Mouse (Mus musculus) kidney, embryonic 16.5 days (tissue): ENCODE measurements at regions not wholly inside any gene's neighbourhood (a gene's known extent, or its start where the extent isn't known, plus 50 kb on each side); places are given as distances from the start of the nearest gene placed in this dataset.
"Not testable (repeated sequence)": the region's sequence is repeated elsewhere in the genome, so short reads cannot be mapped to it uniquely, and the experiment has no call there.

Experiments
- ATAC-seq: fragments of 200-750 bp; cut with Nextera tagmentation; 2 replicates; pipeline ENCODE4 v1.8.0; 2017; ENCODE audit warnings: moderate TSS enrichment; ENCODE audit not compliant: low FRiP score, low TSS enrichment
- H3K27ac ChIP-seq: fragments of 300-500 bp; sonication (generic); 2 replicates; pipeline ENCODE4 v1.5.1; 2014; ENCODE audit warnings: low read length
- H3K27me3 ChIP-seq: fragments of 300-500 bp; sonication (generic); 2 replicates; pipeline ENCODE4 v1.6.1; 2014; ENCODE audit warnings: low read length, control low read depth, mixed read lengths; ENCODE audit not compliant: insufficient read depth
- H3K36me3 ChIP-seq: fragments of 300-500 bp; sonication (generic); 2 replicates; pipeline ENCODE4 v1.6.1; 2014; ENCODE audit warnings: low read length, control low read depth, mixed read lengths; ENCODE audit not compliant: insufficient read depth
- H3K4me1 ChIP-seq: fragments of 300-500 bp; sonication (generic); 2 replicates; pipeline ENCODE4 v1.6.1; 2014; ENCODE audit warnings: low read length, control low read depth, mixed read lengths; ENCODE audit not compliant: insufficient read depth
- H3K4me2 ChIP-seq: fragments of 300-500 bp; sonication (generic); replicated peaks from 2 replicates; pipeline ENCODE4 v1.6.1; 2014; ENCODE audit warnings: low read depth, low read length
- H3K4me3 ChIP-seq: fragments of 300-500 bp; sonication (generic); 2 replicates; pipeline ENCODE4 v1.5.1; 2014; ENCODE audit warnings: mild to moderate bottlenecking, low read length
- H3K9ac ChIP-seq: fragments of 300-500 bp; sonication (generic); replicated peaks from 2 replicates; pipeline ENCODE4 v1.6.1; 2014; ENCODE audit warnings: low read length
- H3K9me3 ChIP-seq: fragments of 300-500 bp; sonication (generic); 2 replicates; pipeline ENCODE4 v1.6.1; 2016; ENCODE audit warnings: low read length, control low read depth
- WGBS: fragments of 180-500 bp; shearing (Covaris S2); extraction: QIAGEN DNeasy Blood & Tissue Kit; methylation state at CpG from one replicate; pipeline ENCODE4 v1.1.7; 2014; 5-methylcytosine and 5-hydroxymethylcytosine counted together

DNA sequence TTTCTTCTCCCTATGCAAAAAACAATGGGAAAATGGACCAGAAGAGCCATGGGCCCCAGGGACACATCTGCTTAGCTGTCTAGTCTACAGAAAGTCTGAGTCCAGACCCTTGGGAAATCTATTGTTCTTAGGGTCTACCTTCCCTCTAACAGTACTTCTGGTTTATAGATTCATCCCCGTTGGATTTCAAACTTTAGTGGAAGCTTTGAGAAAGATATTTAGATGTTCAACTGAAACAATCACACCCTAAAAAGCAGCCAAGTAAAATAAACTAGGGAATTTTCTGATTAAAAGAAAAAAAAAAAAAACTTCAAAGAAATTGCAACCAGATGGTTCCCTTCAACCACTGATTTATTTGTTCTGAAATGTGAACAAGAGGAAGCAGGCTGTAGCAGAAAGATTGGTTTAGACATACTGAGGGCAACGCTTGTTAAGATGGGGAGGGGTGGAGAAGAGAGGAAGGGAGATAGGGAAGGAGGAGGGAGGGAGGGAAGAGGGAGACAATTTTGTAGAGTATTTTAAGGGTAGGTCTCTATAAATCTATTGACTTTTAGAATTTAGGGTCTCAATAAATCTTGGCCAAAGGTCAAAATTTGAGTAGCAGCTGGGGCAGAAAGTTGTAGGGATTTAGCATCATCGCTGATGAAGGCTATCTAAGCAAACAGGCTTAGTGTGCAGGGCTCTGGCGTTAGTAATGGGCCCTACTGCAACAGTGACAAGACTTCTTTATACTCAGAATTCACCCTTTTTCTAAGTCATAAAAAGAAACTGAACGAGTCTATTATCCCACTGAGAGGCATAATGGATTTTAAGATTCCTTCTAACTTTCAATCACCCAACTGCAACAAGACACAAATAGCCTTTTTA is 132.3 kb upstream of the Supt20 start:
- Histone ChIP-seq H3K27ac (peak overlapping the region; percentile 91), H3K4me3 (no peak overlapping the region), H3K27me3 (no peaks in the 10 kb centered on the region), H3K4me2 (no peak overlapping the region), H3K4me1 (peaks cover 6% of the 10 kb centered on the region; the same call in 1 of the 2 replicates), H3K36me3 (no peaks in the 10 kb centered on the region), H3K9ac (no peak overlapping the region), H3K9me3 (peaks cover 8% of the 10 kb centered on the region; the same call in 1 of the 2 replicates)
- ATAC-seq: peak; percentile 84
- 29% methylated on average over 5 of the region's 5 CpGs for WGBS

DNA sequence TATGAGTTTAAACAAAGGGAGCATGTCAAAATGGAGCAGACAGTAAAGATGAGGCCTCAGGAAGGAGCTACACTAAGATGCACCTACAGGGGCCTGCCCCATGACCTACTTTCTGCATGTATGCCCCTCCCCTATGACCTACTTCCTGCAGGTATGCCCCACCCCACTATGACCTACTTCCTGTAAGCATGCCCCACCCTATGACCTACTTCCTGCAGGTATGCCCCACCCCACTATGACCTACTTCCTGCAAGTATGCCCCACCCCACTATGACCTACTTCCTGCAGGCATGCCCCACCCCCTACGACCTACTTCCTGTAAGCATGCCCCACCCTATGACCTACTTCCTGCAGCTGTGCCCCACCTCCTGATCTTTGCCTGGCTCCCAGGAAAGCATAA is 125.3 kb upstream of the Supt20 start:
- H3K4me1 ChIP-seq: no peaks in the 10 kb centered on the region
- no peak overlapping the region for H3K9ac ChIP-seq
- 100% methylated on average over 1 of the region's 1 CpGs for WGBS
- H3K9me3 ChIP-seq: peaks cover 8% of the 10 kb centered on the region; the same call in 1 of the 2 replicates
- H3K36me3 ChIP-seq: no peaks in the 10 kb centered on the region
- no peak overlapping the region for H3K4me2 ChIP-seq
- no peak for ATAC-seq
- H3K4me3 ChIP-seq: no peak overlapping the region
- no peaks in the 10 kb centered on the region for H3K27me3 ChIP-seq
- H3K27ac ChIP-seq: no peak overlapping the region

DNA sequence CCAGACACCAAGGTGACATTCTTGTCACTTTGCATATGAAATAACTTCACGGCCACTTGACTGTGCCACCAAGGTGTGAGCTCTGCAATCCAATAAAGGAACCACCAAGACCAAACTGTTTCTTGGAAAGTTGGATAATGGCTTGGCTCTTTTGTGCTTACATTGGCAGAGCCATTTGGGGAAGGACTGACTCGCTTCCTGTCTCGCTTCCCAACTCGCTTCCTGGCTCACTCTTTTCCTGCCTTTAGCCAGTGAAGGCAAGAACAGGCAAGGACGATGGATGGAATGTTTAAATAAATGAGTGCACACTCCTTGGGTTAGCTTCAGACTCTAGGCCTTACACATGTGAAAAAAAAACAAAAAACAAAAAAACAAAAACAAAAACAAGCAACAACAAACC is 124.5 kb upstream of the Supt20 start:
- no peaks in the 10 kb centered on the region for H3K4me1 ChIP-seq
- H3K4me2 ChIP-seq: no peak overlapping the region
- no peak overlapping the region for H3K4me3 ChIP-seq
- H3K27ac ChIP-seq: no peak overlapping the region
- peaks cover 7% of the 10 kb centered on the region; the same call in 1 of the 2 replicates for H3K9me3 ChIP-seq
- no peaks in the 10 kb centered on the region for H3K27me3 ChIP-seq
- H3K36me3 ChIP-seq: no peaks in the 10 kb centered on the region
- no peak for ATAC-seq
- H3K9ac ChIP-seq: no peak overlapping the region
- 74% methylated on average over 5 of the region's 5 CpGs for WGBS

DNA sequence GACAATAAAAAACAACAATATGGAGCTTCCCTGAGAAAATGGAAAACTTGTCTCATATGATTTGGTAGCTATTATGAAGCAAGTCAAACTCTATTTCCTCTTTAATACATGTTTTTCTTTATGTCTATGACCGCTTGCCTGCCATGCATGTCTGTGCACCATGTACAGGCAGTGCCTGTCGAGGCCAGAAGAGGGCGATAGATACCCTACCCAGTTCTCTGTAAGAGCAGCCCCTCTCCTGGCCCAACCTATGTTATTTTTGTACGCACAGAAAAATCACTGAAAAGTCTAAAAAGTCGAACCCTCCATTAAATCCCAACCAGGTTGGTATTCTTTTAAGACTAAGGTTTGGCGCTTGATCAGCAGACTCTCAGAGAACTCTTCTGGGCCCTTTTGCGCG is 122.1 kb upstream of the Supt20 start:
- ATAC-seq: no peak
- H3K4me2 ChIP-seq: no peak overlapping the region
- 81% methylated on average over 8 of the region's 8 CpGs for WGBS
- H3K27ac ChIP-seq: no peak overlapping the region
- no peaks in the 10 kb centered on the region for H3K4me1 ChIP-seq
- H3K36me3 ChIP-seq: no peaks in the 10 kb centered on the region
- peaks cover 7% of the 10 kb centered on the region; the same call in 1 of the 2 replicates for H3K9me3 ChIP-seq
- no peaks in the 10 kb centered on the region for H3K27me3 ChIP-seq
- no peak overlapping the region for H3K9ac ChIP-seq
- no peak overlapping the region for H3K4me3 ChIP-seq

DNA sequence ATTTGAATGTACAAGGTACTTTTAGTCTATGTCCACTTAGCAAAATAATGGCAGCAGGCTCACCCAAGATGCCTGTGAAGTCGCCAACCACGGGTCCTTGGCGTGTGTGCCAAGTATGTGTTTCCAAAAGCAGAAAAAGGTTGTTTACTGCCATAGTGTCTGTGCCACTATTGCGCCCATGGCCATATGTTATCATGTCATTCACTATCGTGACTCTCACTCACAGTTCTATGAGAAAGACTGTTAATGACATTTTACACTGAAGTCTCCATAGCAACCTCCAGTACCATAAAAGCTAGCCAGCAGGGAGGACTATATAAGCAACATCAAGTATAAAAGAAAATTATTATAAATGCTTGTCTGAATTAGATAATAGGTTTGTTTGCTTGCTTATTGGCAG is 114.8 kb upstream of the Supt20 start:
- no peaks in the 10 kb centered on the region for H3K27me3 ChIP-seq
- H3K4me2 ChIP-seq: no peak overlapping the region
- H3K27ac ChIP-seq: no peak overlapping the region
- 90% methylated on average over 5 of the region's 5 CpGs for WGBS
- H3K4me1 ChIP-seq: no peaks in the 10 kb centered on the region
- no peaks in the 10 kb centered on the region for H3K36me3 ChIP-seq
- H3K9me3 ChIP-seq: peaks cover 4% of the 10 kb centered on the region; the same call in 1 of the 2 replicates
- ATAC-seq: no peak
- H3K4me3 ChIP-seq: no peak overlapping the region
- no peak overlapping the region for H3K9ac ChIP-seq

DNA sequence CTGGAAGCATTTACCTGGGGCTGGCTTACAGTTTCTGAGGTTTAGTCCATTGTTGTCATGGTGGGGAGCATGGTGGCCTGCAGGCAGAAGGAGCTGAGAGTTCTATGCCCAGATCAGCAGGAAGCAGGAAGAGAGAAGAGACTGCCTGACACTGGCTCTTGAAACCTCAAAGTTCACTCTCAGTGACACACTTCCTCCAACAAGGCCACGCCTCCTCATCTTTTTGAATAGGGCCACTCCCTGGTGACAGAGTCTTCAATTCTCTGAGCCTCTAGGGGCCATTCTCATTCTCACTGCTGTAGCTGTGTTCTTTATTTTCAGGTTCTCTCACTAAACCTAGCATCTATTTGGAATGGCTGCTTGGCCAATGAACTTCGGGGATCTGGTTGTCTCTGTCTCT is 113.2 kb upstream of the Supt20 start:
- H3K4me2 ChIP-seq: no peak overlapping the region
- H3K4me1 ChIP-seq: no peaks in the 10 kb centered on the region
- H3K4me3 ChIP-seq: no peak overlapping the region
- no peak overlapping the region for H3K9ac ChIP-seq
- whole genome bisulfite sequencing: 89% methylated on average over 2 of the region's 2 CpGs
- H3K27me3 ChIP-seq: no peaks in the 10 kb centered on the region
- ATAC-seq: no peak
- H3K36me3 ChIP-seq: no peaks in the 10 kb centered on the region
- peaks cover 4% of the 10 kb centered on the region; the same call in 1 of the 2 replicates for H3K9me3 ChIP-seq
- H3K27ac ChIP-seq: no peak overlapping the region

DNA sequence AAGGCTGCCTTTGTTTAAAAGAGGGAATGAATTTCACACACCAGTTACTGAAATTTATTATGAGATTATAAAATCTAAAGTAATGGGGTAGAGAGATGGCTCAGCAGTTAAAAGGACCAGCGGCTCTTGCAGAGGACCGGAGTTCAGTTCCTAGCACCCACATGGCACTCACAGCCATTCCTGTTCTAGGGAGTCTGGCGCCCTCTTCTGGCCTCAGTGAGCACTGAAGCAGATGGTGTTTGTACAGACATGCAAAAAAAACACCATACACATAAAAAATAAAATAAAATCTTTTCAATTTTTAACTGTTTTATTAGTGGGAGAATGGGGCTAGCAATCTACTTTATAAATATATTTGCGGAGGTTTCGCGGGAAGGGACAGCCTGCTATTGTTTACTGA is 112.3 kb upstream of the Supt20 start:
- 91% methylated on average over 6 of the region's 6 CpGs for WGBS

DNA sequence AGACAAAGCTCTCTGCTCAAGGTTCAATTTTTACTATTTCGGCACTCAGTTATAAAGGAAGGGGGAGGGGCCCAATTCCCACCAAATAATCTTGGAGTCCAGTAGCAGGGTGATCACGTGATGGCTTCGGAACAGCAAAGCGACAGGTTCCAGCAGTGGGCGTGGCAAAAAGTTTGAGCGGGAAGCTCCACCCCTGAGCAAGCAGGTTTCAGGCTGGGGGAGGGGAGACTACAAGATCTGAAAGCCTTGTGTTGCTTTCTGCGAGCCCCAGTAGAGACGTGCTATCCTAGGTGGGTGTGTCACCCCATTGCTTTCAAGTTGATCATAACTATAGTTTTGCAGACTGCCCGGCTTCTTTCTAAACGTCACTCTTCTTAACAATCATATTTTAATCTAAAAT is 106.8 kb upstream of the Supt20 start:
- H3K9me3 ChIP-seq, H3K4me2 ChIP-seq, H3K4me1 ChIP-seq, H3K27me3 ChIP-seq, H3K4me3 ChIP-seq, ATAC-seq, H3K36me3 ChIP-seq, H3K9ac ChIP-seq, H3K27ac ChIP-seq: not testable (repeated sequence)
- WGBS: 92% methylated on average over 9 of the region's 10 CpGs

More for the DNA sequence above, 112.3 kb upstream of the Supt20 start:
- Histone ChIP-seq H3K9ac (no peak overlapping the region), H3K9me3 (peaks cover 4% of the 10 kb centered on the region; the same call in 1 of the 2 replicates), H3K4me3 (no peak overlapping the region), H3K27me3 (no peaks in the 10 kb centered on the region), H3K36me3 (no peaks in the 10 kb centered on the region), H3K27ac (no peak overlapping the region), H3K4me2 (no peak overlapping the region), H3K4me1 (no peaks in the 10 kb centered on the region)
- ATAC-seq: no peak

DNA sequence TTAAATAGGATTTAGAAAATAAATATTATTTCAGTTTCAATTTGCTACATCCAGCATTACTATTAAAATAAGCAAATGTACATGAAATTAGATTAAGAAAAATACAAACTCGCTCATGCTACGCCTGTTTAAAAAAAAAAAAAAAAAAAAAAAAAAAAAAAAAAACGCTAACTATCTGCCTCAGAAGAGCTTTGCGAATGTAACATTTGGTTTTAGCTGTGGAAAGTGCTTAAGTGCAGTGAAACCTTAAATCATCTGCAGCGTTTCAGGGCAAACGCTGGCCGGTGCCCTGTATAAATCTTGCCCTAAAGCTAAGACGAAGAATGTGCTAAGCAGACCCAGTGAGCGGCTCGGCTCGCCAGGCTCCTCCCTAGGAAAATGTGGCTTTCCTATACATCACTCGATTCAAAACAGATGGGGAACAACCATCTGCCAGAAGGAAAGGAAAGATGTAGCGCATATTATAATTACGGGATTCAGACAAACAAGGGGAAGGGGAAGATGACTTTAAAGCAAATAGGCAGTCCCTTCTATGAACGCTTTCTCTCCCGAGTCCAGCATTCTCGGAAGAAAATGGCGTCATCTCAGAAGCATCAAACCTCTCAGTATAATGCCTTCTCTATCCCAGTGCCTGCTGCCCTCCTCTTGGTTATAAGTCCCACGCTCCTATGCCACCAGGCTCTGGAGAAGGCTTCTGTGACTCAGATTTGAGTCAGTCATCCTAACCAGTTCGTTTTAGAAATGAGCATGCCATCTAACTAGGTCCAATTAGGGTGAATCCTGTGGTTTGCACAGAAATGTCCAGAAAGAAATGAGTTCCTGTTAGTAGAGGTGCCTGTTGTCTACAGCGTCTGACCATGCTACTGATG is 105.2 kb upstream of the Supt20 start:
- Histone ChIP-seq H3K9me3 (peaks cover 5% of the 10 kb centered on the region; the same call in 1 of the 2 replicates), H3K4me3 (no peak overlapping the region; the same call in 1 of the 2 replicates), H3K4me2 (peak overlapping the region; percentile 30; the same call in 1 of the 2 replicates), H3K36me3 (no peaks in the 10 kb centered on the region), H3K27me3 (no peaks in the 10 kb centered on the region), H3K9ac (no peak overlapping the region), H3K27ac (peak overlapping the region; percentile 25; the same call in 1 of the 2 replicates), H3K4me1 (no peaks in the 10 kb centered on the region)
- ATAC-seq: no peak
- whole genome bisulfite sequencing: 45% methylated on average over 21 of the region's 21 CpGs
